Mouse (Mus musculus) heart, adult 2 months (tissue): ENCODE measurements around the gene Ssh2.

ENCODE experiments used
- CTCF ChIP-seq: fragments of 200-600 bp; IDR thresholded peaks from 2 replicates; pipeline ENCODE4 v1.8.1; 2022; ENCODE audit warnings: antibody characterized with exemption, mild to moderate bottlenecking, moderate library complexity
- EP300 ChIP-seq: fragments of 200-500 bp; IDR thresholded peaks from 2 replicates; pipeline ENCODE4 v1.6.1; 2011; ENCODE audit warnings: low read depth, low read length, control low read depth; ENCODE audit not compliant: insufficient read depth
- POLR2A ChIP-seq: fragments of 200-500 bp; IDR thresholded peaks from 2 replicates; pipeline ENCODE4 v1.6.1; 2011; ENCODE audit warnings: mild to moderate bottlenecking, low read depth, low read length, control low read depth; ENCODE audit not compliant: insufficient read depth

GRCm38 (mm10) chr11:77501392-77501791 lies 285.3 kb downstream of the Ssh2 start:
- TF ChIP-seq CTCF, result peak; percentile 94
- TF ChIP-seq POLR2A, result no peak
- no peak for TF ChIP-seq EP300
